Mouse (Mus musculus) lung, adult 2 months (tissue): Measurements from ENCODE around the gene Zcchc24.

ENCODE experiments used
- CTCF ChIP-seq: fragments of 200-500 bp; IDR thresholded peaks from 2 replicates; pipeline ENCODE4 v1.5.1; 2011; ENCODE audit warnings: mild to moderate bottlenecking, low read length, control low read depth; ENCODE audit not compliant: insufficient read depth
- POLR2A ChIP-seq: fragments of 200-500 bp; IDR thresholded peaks from 2 replicates; pipeline ENCODE4 v1.6.1; 2011; ENCODE audit warnings: low read depth, mild to moderate bottlenecking, control low read depth, low read length, borderline replicate concordance; ENCODE audit errors: extremely low read depth

DNA sequence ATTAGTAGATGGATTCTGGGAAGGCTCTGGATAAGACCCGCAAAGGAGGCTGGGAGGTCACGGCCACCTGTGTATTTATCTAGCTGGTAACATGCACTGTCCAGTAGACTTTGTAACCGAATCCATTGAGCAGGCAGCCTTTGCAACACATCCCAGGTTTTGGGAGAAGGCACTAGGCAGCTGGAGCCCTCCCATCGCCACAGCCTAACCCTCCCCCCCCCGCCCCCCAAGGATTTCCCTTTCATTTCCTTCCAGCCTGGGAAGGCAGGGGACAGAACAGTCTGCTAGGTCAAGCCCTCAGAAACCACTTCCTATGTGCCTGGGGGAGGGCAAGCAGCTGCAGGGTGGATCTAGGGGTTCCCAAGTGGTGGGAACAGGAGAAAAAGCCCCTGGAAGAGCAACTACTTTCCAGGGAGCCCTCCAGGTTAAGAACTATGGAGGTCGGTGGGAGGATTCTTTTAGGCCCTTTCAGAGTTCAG, 1.1 kb downstream of the Zcchc24 start:
- TF ChIP-seq POLR2A (peak; percentile 72; the same call in 1 of the 2 replicates), CTCF (no peak)
